Mouse (Mus musculus): ENCODE data around the gene Dctn3. TPM values are rescaled to one million over a fixed set of nuclear protein-coding genes. Genes with fewer than 3 reads are reported as not detected.

Gene Dctn3
- polyA plus RNA-seq, 1 experiment from 2014 or later, result 132 TPM

DNA sequence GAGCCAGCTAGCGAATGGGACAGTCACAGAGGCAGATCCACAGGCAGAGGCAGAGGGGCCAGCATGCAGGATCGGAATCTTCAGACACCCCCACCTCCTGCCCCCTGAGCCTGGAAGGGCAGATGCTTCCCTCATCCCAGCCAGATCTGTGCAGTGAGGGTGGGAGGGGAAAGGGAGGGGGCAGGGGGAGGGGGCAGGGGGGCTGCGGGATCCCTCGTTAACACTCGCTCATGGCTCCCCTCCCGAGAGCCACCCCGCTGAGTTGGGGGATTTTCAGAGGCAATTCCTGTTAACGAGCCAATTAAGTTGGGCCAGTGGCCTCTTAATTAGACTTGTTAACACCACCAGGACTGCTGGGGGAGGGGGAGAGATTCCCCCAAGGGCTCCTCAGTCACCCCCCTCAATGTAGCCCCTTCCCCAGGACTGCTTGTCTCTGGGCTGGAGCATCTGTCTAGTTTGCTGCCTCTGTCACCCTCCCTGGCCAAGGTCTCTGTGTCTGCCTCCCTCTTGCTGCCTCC, 50.9 kb downstream of the Dctn3 start:
- Histone ChIP-seq H3K9ac (ENCODE audit: low read length) (peak overlapping the region; percentile 12; the same call in 1 of the 2 replicates), H3K9me3 (replicated peaks; ENCODE audit: control insufficient read depth, low read length) (no peaks in the 10 kb centered on the region), H3K4me3 (replicated peaks; ENCODE audit: low read length) (no peak overlapping the region), H3K36me3 (ENCODE audit: control insufficient read depth, insufficient read depth, low read length) (no peaks in the 10 kb centered on the region), H3K27me3 (ENCODE audit: control insufficient read depth, insufficient read depth, low read length) (no peaks in the 10 kb centered on the region), H3K27ac (ENCODE audit: low read length) (no peak overlapping the region), H3K4me1 (ENCODE audit: control insufficient read depth, insufficient read depth, low read length) (peaks cover 27% of the 10 kb centered on the region), H3K4me2 (ENCODE audit: low read depth, low read length) (no peak overlapping the region)
- ATAC-seq (ENCODE audit: insufficient read depth, low FRiP score), result no peak
- WGBS, result 25% methylated on average over 8 of the region's 8 CpGs

- H3K9ac ChIP-seq (ENCODE audit: low read length), result no peak overlapping the region; the same call in 1 of the 2 replicates
- H3K27ac ChIP-seq (ENCODE audit: low read length), result no peak overlapping the region
- H3K9me3 ChIP-seq (replicated peaks; ENCODE audit: control insufficient read depth, low read length), result no peaks in the 10 kb centered on the region
- no peaks in the 10 kb centered on the region for H3K27me3 ChIP-seq (ENCODE audit: control insufficient read depth, insufficient read depth, low read length)
- WGBS, result 39% methylated on average over 5 of the region's 5 CpGs
- no peak overlapping the region for H3K4me2 ChIP-seq (ENCODE audit: low read depth, low read length)
- H3K4me1 ChIP-seq (ENCODE audit: control insufficient read depth, insufficient read depth, low read length), result peaks cover 22% of the 10 kb centered on the region
- H3K36me3 ChIP-seq (ENCODE audit: control insufficient read depth, insufficient read depth, low read length), result no peaks in the 10 kb centered on the region
- ATAC-seq (ENCODE audit: insufficient read depth, low FRiP score), result no peak
- H3K4me3 ChIP-seq (replicated peaks; ENCODE audit: low read length), result no peak overlapping the region
Observed at GRCm38 (mm10) chr4:41671500-41671899, 51.5 kb downstream of the Dctn3 start.

- Histone ChIP-seq H3K27ac (ENCODE audit: low read length) (no peak overlapping the region), H3K9me3 (replicated peaks; ENCODE audit: control insufficient read depth, low read length) (no peaks in the 10 kb centered on the region), H3K36me3 (ENCODE audit: control insufficient read depth, insufficient read depth, low read length) (no peaks in the 10 kb centered on the region), H3K4me3 (replicated peaks; ENCODE audit: low read length) (no peak overlapping the region), H3K4me1 (ENCODE audit: control insufficient read depth, insufficient read depth, low read length) (peaks cover 15% of the 10 kb centered on the region), H3K9ac (ENCODE audit: low read length) (no peak overlapping the region), H3K4me2 (ENCODE audit: low read depth, low read length) (no peak overlapping the region), H3K27me3 (ENCODE audit: control insufficient read depth, insufficient read depth, low read length) (no peaks in the 10 kb centered on the region)
- WGBS, result 83% methylated on average over 18 of the region's 18 CpGs
- no peak for ATAC-seq (ENCODE audit: insufficient read depth, low FRiP score)
Observed at GRCm38 (mm10) chr4:41670836-41671235, 52.1 kb downstream of the Dctn3 start.

GRCm38 (mm10) chr4:41666646-41667045, 56.3 kb downstream of the Dctn3 start:
- no peak overlapping the region for H3K27ac ChIP-seq (ENCODE audit: low read length)
- 68% methylated on average over 11 of the region's 11 CpGs for WGBS

DNA sequence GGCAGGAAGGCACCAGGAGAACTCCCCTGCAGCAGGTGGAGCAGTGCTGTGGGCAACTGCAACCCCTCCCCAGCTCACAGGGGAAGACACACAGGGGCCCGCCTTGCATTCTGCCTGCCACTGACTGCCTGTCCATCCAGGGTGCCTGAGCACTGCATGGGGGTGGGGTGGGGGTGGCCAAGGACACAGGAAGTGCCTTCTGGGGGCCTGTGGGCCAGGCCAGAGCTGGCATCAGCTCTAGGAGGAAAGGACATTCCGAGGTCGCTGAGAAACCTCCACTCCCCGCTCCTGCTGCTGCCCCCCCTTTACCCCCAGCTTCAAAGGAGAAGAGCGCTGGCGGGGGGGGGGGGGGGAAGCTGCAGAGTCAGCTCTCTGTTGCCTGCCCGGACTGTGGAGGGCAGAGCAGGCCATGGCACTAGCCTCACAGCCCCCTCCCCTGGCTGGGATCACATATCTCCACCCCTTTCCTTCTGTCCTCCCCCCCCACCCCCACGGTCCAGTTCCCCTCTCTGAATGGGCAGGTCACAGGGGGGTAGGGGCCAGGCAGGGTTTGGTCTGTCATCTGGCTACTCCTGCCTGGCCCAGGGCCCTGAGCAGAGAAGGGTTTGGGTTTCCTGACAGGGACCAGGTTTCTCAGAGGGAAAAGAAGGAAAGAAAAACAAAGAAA, 57.8 kb downstream of the Dctn3 start:
- H3K4me1 ChIP-seq (ENCODE audit: control insufficient read depth, insufficient read depth, low read length), result peaks cover 14% of the 10 kb centered on the region
- no peaks in the 10 kb centered on the region for H3K36me3 ChIP-seq (ENCODE audit: control insufficient read depth, insufficient read depth, low read length)
- H3K4me3 ChIP-seq (replicated peaks; ENCODE audit: low read length), result no peak overlapping the region
- ATAC-seq (ENCODE audit: insufficient read depth, low FRiP score), result peak; percentile 26; the same call in 1 of the 2 replicates
- H3K9me3 ChIP-seq (replicated peaks; ENCODE audit: control insufficient read depth, low read length), result no peaks in the 10 kb centered on the region
- 11% methylated on average over 5 of the region's 8 CpGs for WGBS
- H3K27ac ChIP-seq (ENCODE audit: low read length), result 0 out of 2 replicates have a peak overlapping the region, but pooled peaks have one; percentile 4
- H3K9ac ChIP-seq (ENCODE audit: low read length), result peak overlapping the region; percentile 11; the same call in 1 of the 2 replicates
- H3K4me2 ChIP-seq (ENCODE audit: low read depth, low read length), result no peak overlapping the region
- H3K27me3 ChIP-seq (ENCODE audit: control insufficient read depth, insufficient read depth, low read length), result no peaks in the 10 kb centered on the region

More at GRCm38 (mm10) chr4:41666646-41667045, 56.3 kb downstream of the Dctn3 start:
- Histone ChIP-seq H3K4me3 (replicated peaks; ENCODE audit: low read length) (no peak overlapping the region), H3K9me3 (replicated peaks; ENCODE audit: control insufficient read depth, low read length) (no peaks in the 10 kb centered on the region), H3K9ac (ENCODE audit: low read length) (no peak overlapping the region), H3K4me2 (ENCODE audit: low read depth, low read length) (no peak overlapping the region), H3K4me1 (ENCODE audit: control insufficient read depth, insufficient read depth, low read length) (peaks cover 16% of the 10 kb centered on the region), H3K36me3 (ENCODE audit: control insufficient read depth, insufficient read depth, low read length) (no peaks in the 10 kb centered on the region), H3K27me3 (ENCODE audit: control insufficient read depth, insufficient read depth, low read length) (no peaks in the 10 kb centered on the region)
- no peak for ATAC-seq (ENCODE audit: insufficient read depth, low FRiP score)

Other genes with a start within 250 kb of the Dctn3 start
- 7.9 and 9.6 TPM in 2 replicates for gene AI464131, start 220.1 kb downstream of the Dctn3 start, polyA plus RNA-seq (2015; fragmentation: Nextera tagmentation; extraction: Ambion mirVana)
- gene 1110017D15Rik, start 205.8 kb downstream of the Dctn3 start, polyA plus RNA-seq (2015; fragmentation: Nextera tagmentation; extraction: Ambion mirVana), result 0.65 and 0.87 TPM in 2 replicates
- 2.9 and 3.0 TPM in 2 replicates for gene Fam219a, start 153.6 kb downstream of the Dctn3 start, polyA plus RNA-seq (2015; fragmentation: Nextera tagmentation; extraction: Ambion mirVana)
- gene Dnaic1, start 153.4 kb downstream of the Dctn3 start, polyA plus RNA-seq (2015; fragmentation: Nextera tagmentation; extraction: Ambion mirVana), result 4.7 and 5.1 TPM in 2 replicates
- gene Enho, start 82.8 kb downstream of the Dctn3 start, polyA plus RNA-seq (2015; fragmentation: Nextera tagmentation; extraction: Ambion mirVana), result 22.8 and 23.0 TPM in 2 replicates
- gene Cntfr, start 26.1 kb downstream of the Dctn3 start, polyA plus RNA-seq (2015; fragmentation: Nextera tagmentation; extraction: Ambion mirVana), result 10.1 and 10.5 TPM in 2 replicates
- 143 and 152 TPM in 2 replicates for gene Il11ra1, start 23.2 kb downstream of the Dctn3 start, polyA plus RNA-seq (2015; fragmentation: Nextera tagmentation; extraction: Ambion mirVana)
- gene Rpp25l, start 9.6 kb downstream of the Dctn3 start, polyA plus RNA-seq (2015; fragmentation: Nextera tagmentation; extraction: Ambion mirVana), result 54.3 and 58.6 TPM in 2 replicates
- not detected in 2 replicates for gene Arid3c, start 8.0 kb upstream of the Dctn3 start, polyA plus RNA-seq (2015; fragmentation: Nextera tagmentation; extraction: Ambion mirVana)
- 43.8 and 44.7 TPM in 2 replicates for gene Galt, start 32.1 kb upstream of the Dctn3 start, polyA plus RNA-seq (2015; fragmentation: Nextera tagmentation; extraction: Ambion mirVana)
- 76.9 and 88.4 TPM in 2 replicates for gene Sigmar1, start 33.0 kb upstream of the Dctn3 start, polyA plus RNA-seq (2015; fragmentation: Nextera tagmentation; extraction: Ambion mirVana)
- 29.9 and 33.6 TPM in 2 replicates for gene Ccl27a, start 51.1 kb upstream of the Dctn3 start, polyA plus RNA-seq (2015; fragmentation: Nextera tagmentation; extraction: Ambion mirVana)
- gene Gm21541, start 180.4 kb upstream of the Dctn3 start, polyA plus RNA-seq (2015; fragmentation: Nextera tagmentation; extraction: Ambion mirVana), result 3.4 and 26.5 TPM in 2 replicates
- gene Gm20878, start 218.4 kb upstream of the Dctn3 start, polyA plus RNA-seq (2015; fragmentation: Nextera tagmentation; extraction: Ambion mirVana), result 2.5 and 2.8 TPM in 2 replicates
- 0.22 and 0.31 TPM in 2 replicates for gene Fam205a4, start 242.9 kb upstream of the Dctn3 start, polyA plus RNA-seq (2015; fragmentation: Nextera tagmentation; extraction: Ambion mirVana)

Data from stomach, embryonic 16.5 days (tissue).